Mouse (Mus musculus): ENCODE data around the gene Rptor.

Rptor gene

GRCm38 (mm10) chr11:119847076-119847475 lies 244.4 kb downstream of the Rptor start:
- in situ Hi-C loops (cut with MseI, MboI) = no loop called here

- in situ Hi-C loops (cut with MseI, MboI) = no loop called here
Measured at GRCm38 (mm10) chr11:119847569-119847968, 244.9 kb downstream of the Rptor start.

DNA sequence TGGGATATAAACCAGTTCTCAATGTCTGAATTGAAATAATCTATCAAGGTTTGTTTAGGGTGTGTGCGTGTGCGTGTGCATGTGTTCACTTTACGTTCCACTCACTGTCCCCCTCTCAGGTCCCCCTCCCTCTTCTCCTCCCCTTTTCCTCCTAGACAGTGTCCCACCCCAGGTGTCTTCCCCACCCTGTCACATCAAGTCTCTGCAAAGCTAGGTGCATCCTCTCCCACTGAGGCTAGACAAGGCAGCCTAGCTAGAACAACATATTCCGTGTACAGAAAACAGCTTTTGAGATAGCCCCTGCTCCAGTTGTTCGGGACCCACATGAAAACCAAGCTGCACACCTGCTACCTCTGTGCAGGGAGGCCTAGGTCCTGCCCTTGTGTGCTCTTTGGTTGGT lies 245.5 kb downstream of the Rptor start:
- in situ Hi-C loops (cut with MseI, MboI) = no loop called here

DNA sequence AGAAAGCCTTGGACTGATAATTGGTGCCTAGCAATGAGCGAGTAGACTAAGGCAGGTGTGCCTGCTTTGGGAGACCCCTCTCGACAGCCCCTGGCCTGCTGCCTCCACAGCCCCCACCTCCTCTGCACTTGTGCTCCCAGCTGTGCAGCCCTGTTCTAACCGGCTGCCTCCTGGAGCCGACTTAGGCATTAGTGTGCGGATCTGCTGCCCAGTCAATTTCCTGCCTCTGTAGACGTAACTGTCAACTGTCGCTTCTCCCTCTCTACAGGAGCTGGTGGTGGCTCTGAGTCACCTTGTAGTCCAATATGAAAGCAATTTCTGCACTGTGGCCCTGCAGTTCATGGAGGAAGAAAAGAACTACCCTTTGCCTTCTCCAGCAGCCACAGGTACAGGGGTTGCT lies 253.3 kb downstream of the Rptor start:
- in situ Hi-C loops (cut with MseI, MboI) = no loop called here

- in situ Hi-C loops (cut with MseI, MboI) = no loop called here
Measured at GRCm38 (mm10) chr11:119862523-119863299, 260.0 kb downstream of the Rptor start.

GRCm38 (mm10) chr11:119863421-119863821 lies 260.7 kb downstream of the Rptor start:
- in situ Hi-C loops (cut with MseI, MboI) = no loop called here

DNA sequence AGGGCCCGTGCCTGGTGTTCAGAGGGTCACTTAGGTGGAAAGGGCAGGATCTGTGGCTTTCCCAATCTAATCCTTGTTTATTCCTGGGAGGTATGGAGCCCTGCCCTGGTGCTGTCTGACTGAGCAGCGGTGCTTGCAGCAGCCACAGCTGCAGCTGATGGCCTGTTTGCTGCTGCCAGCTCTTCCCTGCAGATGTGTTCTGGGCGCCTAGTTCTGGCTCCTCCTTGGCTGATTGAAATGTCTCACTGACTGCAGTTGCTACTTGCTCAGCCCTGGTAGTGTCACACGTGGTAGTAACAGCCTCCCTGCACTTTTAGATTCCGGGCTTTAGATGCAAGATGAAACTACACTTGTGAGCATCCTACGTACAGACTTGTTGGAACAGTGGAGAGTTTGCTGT lies 264.1 kb downstream of the Rptor start:
- in situ Hi-C loops (cut with MseI, MboI) = no loop called here

- in situ Hi-C loops (cut with MseI, MboI) = no loop called here
Measured at GRCm38 (mm10) chr11:119868138-119868537, 265.4 kb downstream of the Rptor start.

DNA sequence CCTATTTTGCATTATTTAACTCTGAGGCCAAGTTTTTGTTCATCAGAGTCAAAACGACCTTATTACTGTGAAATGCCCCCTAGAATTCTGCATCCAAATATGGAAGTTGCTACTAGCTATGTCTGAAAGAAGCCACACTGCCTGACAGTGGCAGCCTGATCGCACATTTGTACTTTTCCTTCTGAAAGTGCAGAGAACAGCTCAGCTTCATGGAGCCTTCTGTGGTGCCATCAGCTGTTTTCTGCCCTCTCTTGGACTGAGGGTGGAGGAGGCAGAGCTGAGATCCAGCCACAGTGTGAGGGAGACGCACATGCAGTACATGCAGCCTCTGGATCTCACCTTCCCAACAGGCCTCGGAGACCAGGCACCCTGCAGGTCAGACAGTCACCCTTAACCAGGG lies 265.9 kb downstream of the Rptor start:
- in situ Hi-C loops (cut with MseI, MboI) = no loop called here

GRCm38 (mm10) chr11:119871141-119871540 lies 268.4 kb downstream of the Rptor start:
- in situ Hi-C loops (cut with MseI, MboI) = no loop called here

DNA sequence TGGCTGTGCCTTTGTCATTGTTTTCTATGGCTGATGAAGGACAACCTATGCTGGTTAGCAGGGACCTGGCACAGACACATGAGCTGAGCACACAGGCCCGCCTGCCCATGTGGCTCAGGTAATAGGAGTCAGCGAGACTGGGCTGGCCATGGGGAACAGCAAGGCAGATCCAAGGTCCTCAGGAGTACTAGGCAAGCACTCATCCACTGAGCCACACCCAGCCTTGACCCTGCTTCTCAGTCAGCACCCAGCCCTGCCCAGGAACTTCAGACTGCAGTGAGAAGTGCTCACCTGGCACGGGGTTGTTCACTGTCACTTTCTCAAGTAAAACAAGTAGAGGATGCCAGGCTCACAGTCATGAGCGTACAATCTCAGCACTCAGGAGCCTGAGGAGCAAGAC lies 270.9 kb downstream of the Rptor start:
- in situ Hi-C loops (cut with MseI, MboI) = no loop called here

GRCm38 (mm10) chr11:119874841-119875240 lies 272.1 kb downstream of the Rptor start:
- in situ Hi-C loops (cut with MseI, MboI) = no loop called here

DNA sequence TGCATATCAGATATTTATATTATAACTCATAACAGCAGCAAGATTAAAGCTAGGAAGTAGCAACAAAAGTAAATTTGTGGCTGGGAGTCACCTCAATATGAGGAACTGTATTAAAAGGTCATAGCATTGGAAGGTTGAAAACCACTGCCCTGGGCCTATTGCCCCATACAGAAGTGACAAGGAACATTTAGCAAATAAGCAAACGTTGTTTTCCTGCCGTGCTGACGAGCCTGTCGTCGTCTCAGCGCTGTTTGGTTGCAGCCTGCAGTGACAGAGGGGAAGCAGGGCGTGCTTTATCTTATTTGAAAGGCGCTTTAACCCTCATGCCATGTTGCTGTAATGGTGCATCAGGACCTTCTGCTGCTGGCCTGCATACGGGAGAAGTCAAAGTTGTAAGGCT lies 273.0 kb downstream of the Rptor start:
- in situ Hi-C loops (cut with MseI, MboI) = no loop called here

DNA sequence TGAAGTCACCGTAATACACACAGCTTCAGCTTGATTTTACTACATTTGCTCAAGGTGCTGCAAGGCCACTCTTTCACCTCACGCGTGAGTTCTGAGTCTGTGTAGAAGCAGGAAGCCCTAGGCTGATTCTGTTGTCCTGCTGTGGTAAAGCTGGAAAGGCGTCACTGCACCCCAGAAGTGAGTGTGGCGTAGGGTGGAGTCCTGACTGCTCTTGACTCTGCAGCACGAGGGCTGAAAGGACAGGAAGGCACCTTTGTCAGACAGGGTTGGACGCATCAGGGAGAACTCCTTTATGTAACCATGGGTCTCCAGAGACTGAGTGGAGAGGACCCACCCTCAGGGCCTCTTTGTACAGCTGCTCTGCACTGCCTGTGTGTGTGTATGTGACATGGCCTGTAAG lies 274.4 kb downstream of the Rptor start:
- in situ Hi-C loops (cut with MseI, MboI) = no loop called here

- in situ Hi-C loops (cut with MseI, MboI) = no loop called here
Measured at GRCm38 (mm10) chr11:119879573-119879972, 276.9 kb downstream of the Rptor start.

GRCm38 (mm10) chr11:119883646-119884045 lies 280.9 kb downstream of the Rptor start:
- in situ Hi-C loops (cut with MseI, MboI) = no loop called here

DNA sequence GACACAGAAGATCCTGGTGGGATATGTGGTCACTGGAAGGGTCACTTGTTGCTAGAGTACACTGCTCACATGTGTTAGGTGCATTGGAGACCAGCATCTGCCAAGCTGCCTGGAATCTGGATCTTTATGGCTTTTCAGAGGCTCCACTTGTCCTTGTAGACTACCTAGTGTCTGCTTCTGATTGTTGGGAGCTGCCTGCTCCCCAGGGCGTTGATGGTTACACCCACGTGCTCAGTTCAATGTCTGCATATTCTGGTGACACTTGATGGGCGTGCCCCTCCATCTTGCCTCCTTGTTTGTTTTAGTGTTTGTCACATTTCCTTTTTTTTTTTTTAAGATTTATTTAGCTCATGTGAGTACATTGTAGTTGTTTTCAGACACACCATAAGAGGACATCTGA lies 287.3 kb downstream of the Rptor start:
- in situ Hi-C loops (cut with MseI, MboI) = no loop called here

DNA sequence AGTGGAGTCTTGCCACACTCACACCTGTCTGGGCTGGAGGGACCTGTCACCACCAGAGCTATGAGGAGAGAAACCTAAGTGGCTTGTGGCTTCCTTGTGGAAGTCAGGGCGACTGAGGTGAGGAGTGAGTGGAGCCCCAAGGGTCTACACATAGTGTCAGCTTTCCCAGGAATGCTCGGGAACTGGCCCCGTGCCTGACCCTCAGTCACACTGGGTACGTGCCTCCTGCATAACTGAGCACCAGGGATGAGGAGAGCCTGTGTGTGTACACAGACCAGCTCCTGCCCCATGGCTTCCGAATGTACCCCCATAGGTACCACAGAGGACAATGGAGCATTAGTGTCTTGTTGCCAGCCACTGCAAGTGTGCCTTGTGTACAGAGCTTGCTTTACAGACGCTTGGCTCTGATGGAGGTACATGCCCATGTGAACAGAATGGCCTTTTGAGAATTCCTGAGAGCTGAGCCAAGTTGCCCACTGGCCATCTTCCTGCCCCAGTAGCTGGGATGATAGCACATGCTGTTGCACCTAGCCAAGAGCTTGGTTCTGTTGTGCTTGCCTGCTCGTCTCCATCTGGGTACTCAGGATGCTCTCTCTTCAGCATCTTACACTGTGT lies 289.0 kb downstream of the Rptor start:
- in situ Hi-C loops (cut with MseI, MboI) = no loop called here

DNA sequence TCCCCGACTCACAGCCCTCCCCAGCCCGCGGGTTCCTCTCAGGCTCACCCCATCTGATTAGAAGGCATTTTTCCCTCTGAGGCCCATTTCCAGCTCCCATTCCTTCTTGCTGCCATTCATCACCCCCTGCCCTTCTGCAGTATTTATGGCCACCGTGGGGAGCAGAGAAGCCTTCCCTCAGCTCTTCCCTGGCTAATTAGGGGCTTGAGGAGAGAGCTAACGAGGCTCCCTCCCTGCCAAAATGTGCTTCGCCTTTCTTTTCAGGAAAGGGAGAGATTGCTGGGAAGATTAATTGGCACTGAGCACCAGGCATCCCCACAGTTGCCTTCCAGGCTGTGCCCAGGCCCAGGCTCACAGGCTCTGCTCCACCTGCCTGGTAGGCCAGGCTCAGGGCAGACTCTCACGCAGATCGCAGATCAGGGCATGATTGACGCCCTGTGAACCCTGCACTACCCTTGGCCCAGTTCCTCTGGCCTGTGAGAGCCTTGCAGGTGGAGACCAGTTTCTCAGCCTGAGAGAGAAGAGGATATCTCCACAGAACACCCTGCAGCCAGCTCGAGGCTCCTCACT lies 291.0 kb downstream of the Rptor start:
- in situ Hi-C loops (cut with MseI, MboI) = no loop called here

DNA sequence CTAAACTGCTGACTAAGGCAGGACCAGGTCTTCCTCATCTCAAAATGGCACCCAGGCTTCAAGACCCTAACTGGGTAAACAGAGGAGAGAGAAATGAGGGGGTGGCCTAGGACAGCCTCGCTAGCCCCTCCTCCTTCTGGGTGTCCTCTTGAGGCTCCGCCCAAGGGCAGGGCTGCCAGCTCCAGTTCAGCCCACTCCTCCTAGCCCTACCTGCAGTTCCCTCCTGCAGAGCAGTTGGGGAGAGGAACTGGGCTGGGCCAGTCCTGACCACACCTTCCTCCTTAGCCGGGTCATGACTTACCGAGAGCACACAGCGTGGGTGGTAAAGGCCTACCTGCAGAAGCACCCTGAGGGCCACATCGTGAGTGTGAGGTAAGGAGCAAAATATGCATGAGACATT lies 291.9 kb downstream of the Rptor start:
- in situ Hi-C loops (cut with MseI, MboI) = no loop called here

GRCm38 (mm10) chr11:119897041-119897440 lies 294.3 kb downstream of the Rptor start:
- in situ Hi-C loops (cut with MseI, MboI) = no loop called here

DNA sequence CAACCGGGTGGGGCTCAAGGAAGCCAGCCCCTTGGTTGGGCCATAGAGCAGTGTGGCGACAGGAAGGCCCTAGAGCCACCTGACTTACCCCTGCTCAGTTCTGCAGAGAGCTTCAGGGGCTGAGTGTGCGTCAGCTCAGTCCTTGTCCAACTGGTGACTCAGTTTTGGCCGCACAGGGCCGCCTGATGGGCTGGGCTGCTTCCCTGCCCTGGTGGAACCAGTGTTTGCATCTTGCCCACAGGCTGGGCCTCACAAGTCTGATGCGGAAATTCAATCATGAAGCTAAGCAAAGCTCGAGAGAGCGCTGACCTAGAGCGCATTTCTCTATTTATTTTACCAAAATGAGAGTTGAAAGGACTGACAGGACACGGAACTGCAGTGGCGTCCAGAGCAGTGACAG lies 296.3 kb downstream of the Rptor start:
- in situ Hi-C loops (cut with MseI, MboI) = no loop called here

GRCm38 (mm10) chr11:119901174-119901573 lies 298.5 kb downstream of the Rptor start:
- in situ Hi-C loops (cut with MseI, MboI) = loop anchor here in 1 of 2 experiments (10.0 kb wide), 1 partner anchor 406 kb away; the partner anchor contains the start of gene Endov

Data from mouse trophoblast stem cell (cell line).